Mouse (Mus musculus) MEL (cell line): Measurements from ENCODE around the gene Xrcc1. TPM values are rescaled to one million over a fixed set of nuclear protein-coding genes. Genes with fewer than 3 reads are reported as not detected.

Experiments
- DNase-seq: peaks from one replicate; pipeline ENCODE4 v3.0.0; 2011; ENCODE audit warnings: low read depth, low spot score
- H3K27ac ChIP-seq: 2 replicates; pipeline ENCODE4 v1.5.1; 2012; ENCODE audit warnings: low read depth, mild to moderate bottlenecking, control low read depth, low read length, moderate library complexity; ENCODE audit not compliant: control insufficient read depth
- H3K27me3 ChIP-seq, 2 experiments: fragments of 150-350 bp in 1 of 2; sonication (generic) in 1 of 2; 2 replicates each; pipeline ENCODE4 v1.6.1; 2012; ENCODE audit warnings: low read length in 2 of 2, mild to moderate bottlenecking in 2 of 2, improper control_type of control experiment in 1 of 2, moderate library complexity in 1 of 2; ENCODE audit not compliant: insufficient read depth in 2 of 2, control insufficient read depth in 1 of 2
- H3K36me3 ChIP-seq, 2 experiments: 2 replicates each; pipeline ENCODE4 v1.6.1; 2012 to 2014; ENCODE audit warnings: low read length in 2 of 2, improper control_type of control experiment in 1 of 2, inconsistent platforms in 1 of 2, mild to moderate bottlenecking in 1 of 2; ENCODE audit not compliant: insufficient read depth in 2 of 2, control insufficient read depth in 1 of 2
- H3K4me1 ChIP-seq, 2 experiments: fragments of 150-350 bp in 1 of 2; sonication (generic) in 1 of 2; 2 replicates each; pipeline ENCODE4 v1.6.1; 2012; ENCODE audit warnings: low read length in 2 of 2, improper control_type of control experiment in 1 of 2, mild to moderate bottlenecking in 1 of 2; ENCODE audit not compliant: insufficient read depth in 2 of 2, control insufficient read depth in 1 of 2
- H3K4me3 ChIP-seq, 2 experiments: fragments of 150-350 bp in 1 of 2; sonication (generic) in 1 of 2; 2 replicates each; pipeline ENCODE4 v1.5.1; 2012; ENCODE audit warnings: low read depth in 2 of 2, low read length in 2 of 2, mild to moderate bottlenecking in 2 of 2, moderate library complexity in 2 of 2, control low read depth in 1 of 2, improper control_type of control experiment in 1 of 2; ENCODE audit not compliant: control insufficient read depth in 1 of 2, insufficient read depth in 1 of 2
- H3K79me2 ChIP-seq: 2 replicates; pipeline ENCODE4 v1.6.1; 2012; ENCODE audit warnings: mild to moderate bottlenecking, low read length, moderate library complexity; ENCODE audit not compliant: control insufficient read depth, poor library complexity, insufficient read depth
- H3K9ac ChIP-seq: 2 replicates; pipeline ENCODE4 v1.6.1; 2012; ENCODE audit warnings: low read depth, mild to moderate bottlenecking, control low read depth, low read length, moderate library complexity; ENCODE audit not compliant: control insufficient read depth, poor library complexity, severe bottlenecking
- H3K9me3 ChIP-seq: fragments of 150-350 bp; sonication (generic); replicated peaks from 2 replicates; pipeline ENCODE4 v1.6.1; 2012; ENCODE audit warnings: mild to moderate bottlenecking, low read length, improper control_type of control experiment, moderate library complexity; ENCODE audit not compliant: insufficient read depth
- CHD2 ChIP-seq: IDR thresholded peaks from 2 replicates; pipeline ENCODE4 v1.6.1; 2011; ENCODE audit warnings: low read length, improper control_type of control experiment
- CTCF ChIP-seq, 3 experiments: IDR thresholded peaks in 2 of 3; conservative IDR thresholded peaks in 1 of 3; 2 replicates each; pipeline ENCODE4 v1.5.1; 2011 to 2012; ENCODE audit warnings: low read length in 3 of 3, low read depth in 2 of 3, mild to moderate bottlenecking in 2 of 3, improper control_type of control experiment in 1 of 3, inconsistent platforms in 1 of 3, mixed read lengths in 1 of 3, moderate library complexity in 1 of 3; ENCODE audit not compliant: control insufficient read depth in 1 of 3, insufficient read depth in 1 of 3, poor library complexity in 1 of 3, severe bottlenecking in 1 of 3
- ELF1 ChIP-seq: IDR thresholded peaks from 2 replicates; pipeline ENCODE4 v1.6.1; 2014; ENCODE audit warnings: low read depth, mild to moderate bottlenecking, inconsistent platforms, low read length, improper control_type of control experiment, moderate library complexity
- EP300 ChIP-seq, 2 experiments: IDR thresholded peaks; 2 replicates each; pipeline ENCODE4 v1.6.1; 2011; ENCODE audit warnings: improper control_type of control experiment in 2 of 2, low read length in 2 of 2, low read depth in 1 of 2, mild to moderate bottlenecking in 1 of 2
- ETS1 ChIP-seq: IDR thresholded peaks from 2 replicates; pipeline ENCODE4 v1.6.1; 2012; ENCODE audit warnings: low read depth, mild to moderate bottlenecking, inconsistent platforms, low read length, improper control_type of control experiment, moderate library complexity
- HCFC1 ChIP-seq: IDR thresholded peaks from 2 replicates; pipeline ENCODE4 v1.6.1; 2012; ENCODE audit warnings: low read depth, mild to moderate bottlenecking, inconsistent platforms, low read length, improper control_type of control experiment, moderate library complexity
- JUND ChIP-seq: IDR thresholded peaks from 2 replicates; pipeline ENCODE4 v1.6.1; 2011; ENCODE audit warnings: low read depth, mild to moderate bottlenecking, improper control_type of control experiment, low read length
- KAT2A ChIP-seq: conservative IDR thresholded peaks from 2 replicates; pipeline ENCODE4 v1.6.1; 2012; ENCODE audit warnings: low read depth, low read length, improper control_type of control experiment, inconsistent platforms
- MAFK ChIP-seq: IDR thresholded peaks from 2 replicates; pipeline ENCODE4 v1.6.1; 2011; ENCODE audit warnings: low read depth, mild to moderate bottlenecking, low read length, improper control_type of control experiment, borderline replicate concordance
- MAX ChIP-seq: IDR thresholded peaks from 2 replicates; pipeline ENCODE4 v1.6.1; 2011; ENCODE audit warnings: low read length, improper control_type of control experiment
- MAZ ChIP-seq: IDR thresholded peaks from 2 replicates; pipeline ENCODE4 v1.6.1; 2012; ENCODE audit warnings: low read depth, mild to moderate bottlenecking, inconsistent platforms, low read length, improper control_type of control experiment
- MYB ChIP-seq: IDR thresholded peaks from 2 replicates; pipeline ENCODE4 v1.6.1; 2011; ENCODE audit warnings: mild to moderate bottlenecking, low read depth, low read length, improper control_type of control experiment
- MYC ChIP-seq: IDR thresholded peaks from 2 replicates; pipeline ENCODE4 v1.6.1; 2011; ENCODE audit warnings: low read depth, mild to moderate bottlenecking, low read length, improper control_type of control experiment, moderate library complexity
- NELFE ChIP-seq: IDR thresholded peaks from 2 replicates; pipeline ENCODE4 v1.6.1; 2011; ENCODE audit warnings: low read depth, low read length, improper control_type of control experiment
- POLR2A ChIP-seq, 2 experiments: IDR thresholded peaks; 2 replicates each; pipeline ENCODE4 v1.6.1; 2011 to 2012; ENCODE audit warnings: low read length in 2 of 2, mild to moderate bottlenecking in 2 of 2, control low read depth in 1 of 2, improper control_type of control experiment in 1 of 2, low read depth in 1 of 2, moderate library complexity in 1 of 2; ENCODE audit not compliant: control insufficient read depth in 1 of 2, insufficient read depth in 1 of 2, poor library complexity in 1 of 2
- POLR2AphosphoS5 ChIP-seq: IDR thresholded peaks from 2 replicates; pipeline ENCODE4 v1.6.1; 2012; ENCODE audit warnings: low read depth, borderline replicate concordance, mild to moderate bottlenecking, inconsistent platforms, low read length, moderate library complexity, mixed read lengths
- RAD21 ChIP-seq: IDR thresholded peaks from 2 replicates; pipeline ENCODE4 v1.6.1; 2011; ENCODE audit warnings: mild to moderate bottlenecking, low read depth, low read length, improper control_type of control experiment
- RCOR1 ChIP-seq: IDR thresholded peaks from 2 replicates; pipeline ENCODE4 v1.6.1; 2012; ENCODE audit warnings: low read depth, mild to moderate bottlenecking, inconsistent platforms, low read length, improper control_type of control experiment
- SMC3 ChIP-seq: IDR thresholded peaks from 2 replicates; pipeline ENCODE4 v1.6.1; 2011; ENCODE audit warnings: low read depth, low read length, improper control_type of control experiment
- TBP ChIP-seq: IDR thresholded peaks from 2 replicates; pipeline ENCODE4 v1.8.0; 2011; ENCODE audit warnings: low read depth, low read length, improper control_type of control experiment
- TCF12 ChIP-seq: IDR thresholded peaks from 2 replicates; pipeline ENCODE4 v1.6.1; 2014; ENCODE audit warnings: low read depth, mild to moderate bottlenecking, inconsistent platforms, low read length, improper control_type of control experiment, moderate library complexity
- UBTF ChIP-seq: IDR thresholded peaks from 2 replicates; pipeline ENCODE4 v1.6.1; 2012; ENCODE audit warnings: low read depth, mild to moderate bottlenecking, inconsistent platforms, low read length, improper control_type of control experiment, moderate library complexity, borderline replicate concordance; ENCODE audit not compliant: insufficient read depth
- USF2 ChIP-seq, 2 experiments: IDR thresholded peaks; 2 replicates each; pipeline ENCODE4 v1.6.1; 2011 to 2012; ENCODE audit warnings: improper control_type of control experiment in 2 of 2, low read length in 2 of 2, borderline replicate concordance in 1 of 2, inconsistent platforms in 1 of 2, low read depth in 1 of 2, mild to moderate bottlenecking in 1 of 2; ENCODE audit not compliant: insufficient read depth in 1 of 2
- ZC3H11A ChIP-seq: IDR thresholded peaks from 2 replicates; pipeline ENCODE4 v1.6.1; 2012; ENCODE audit warnings: low read depth, mild to moderate bottlenecking, inconsistent platforms, low read length, improper control_type of control experiment
- ZKSCAN1 ChIP-seq: IDR thresholded peaks from 2 replicates; pipeline ENCODE4 v1.6.1; 2012; ENCODE audit warnings: low read depth, mild to moderate bottlenecking, inconsistent platforms, low read length, improper control_type of control experiment, moderate library complexity
- ZMIZ1 ChIP-seq: IDR thresholded peaks from 2 replicates; pipeline ENCODE4 v1.6.1; 2012; ENCODE audit warnings: low read depth, mild to moderate bottlenecking, inconsistent platforms, low read length, improper control_type of control experiment, moderate library complexity
- ZNF384 ChIP-seq: IDR thresholded peaks from 2 replicates; pipeline ENCODE4 v1.6.1; 2012; ENCODE audit warnings: low read depth, mild to moderate bottlenecking, inconsistent platforms, low read length, improper control_type of control experiment
- polyA plus RNA-seq, 2 experiments: library from polyadenylated mRNA; stranded (reverse) in 1 of 2; unstranded in 1 of 2; fragments of >175 nt in 1 of 2; fragments of >200 nt in 1 of 2; gene quantifications; 2 replicates each; pipeline versions ENCODE4 v1.2.1 to v1.2.4; 2012; ENCODE audit warnings: low replicate concordance in 2 of 2, low read depth in 1 of 2; ENCODE audit not compliant: insufficient read length in 2 of 2, insufficient read depth in 1 of 2, missing spikeins in 1 of 2
- total RNA-seq: library from RNA; depleted of rRNA; stranded (reverse); fragments of 300-350 nt; gene quantifications from 2 replicates; pipeline ENCODE4 v1.2.3, GENCODE M21; 2012

The Xrcc1 gene
- total and polyA plus RNA-seq, 3 experiments = 97.4 to 574 (median 101) TPM

DNA sequence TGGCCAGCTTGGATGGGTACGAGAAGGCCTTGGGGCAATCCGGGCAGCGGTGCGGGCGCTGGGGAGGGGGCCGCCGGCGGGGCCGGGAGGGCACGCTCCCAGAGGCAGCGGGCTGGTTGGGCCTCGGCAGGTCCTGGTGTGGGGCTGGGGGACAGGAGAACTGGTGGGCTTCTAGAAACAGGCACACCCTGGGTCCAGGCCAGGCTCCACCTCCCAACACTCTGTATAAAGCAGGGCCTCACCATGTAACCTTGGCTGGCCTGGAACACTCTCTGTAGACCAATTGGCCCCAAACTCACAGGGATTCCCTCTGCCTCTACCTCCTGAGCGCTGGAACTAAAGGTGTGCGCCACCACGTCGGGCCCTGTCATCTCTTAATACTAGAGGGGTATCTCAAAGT, 39.9 kb downstream of the Xrcc1 start:
- Histone ChIP-seq H3K36me3 (no peaks in the 10 kb centered on the region), H3K27me3 (no peaks in the 10 kb centered on the region), H3K79me2 (no peaks in the 10 kb centered on the region), H3K4me1 (no peaks in the 10 kb centered on the region), H3K9ac (no peak overlapping the region), H3K4me3 (no peak overlapping the region), H3K9me3 (no peaks in the 10 kb centered on the region), H3K27ac (no peak overlapping the region)
- no peak for TF ChIP-seq POLR2A (IDR thresholded peaks at IDR 0.05; ENCODE audit: control insufficient read depth in 1 of 2, insufficient read depth in 1 of 2, low read depth in 1 of 2, low read length in 2 of 2, poor library complexity in 1 of 2)
- TF ChIP-seq RAD21 = no peak
- TF ChIP-seq SMC3 = no peak
- no peak for TF ChIP-seq NELFE
- TF ChIP-seq ZKSCAN1 = no peak
- TF ChIP-seq RCOR1 = no peak
- TF ChIP-seq MAZ = no peak
- no peak for TF ChIP-seq CTCF (IDR thresholded peaks at IDR 0.05 in 2 of 3, conservative IDR thresholded peaks at IDR 0.05 in 1 of 3; ENCODE audit: control insufficient read depth in 1 of 3, insufficient read depth in 1 of 3, low read depth in 2 of 3, low read length in 3 of 3, poor library complexity in 1 of 3, severe bottlenecking in 1 of 3)
- no peak for TF ChIP-seq MAX
- TF ChIP-seq TCF12 = no peak
- no peak for TF ChIP-seq CHD2
- TF ChIP-seq POLR2AphosphoS5 = no peak
- TF ChIP-seq USF2 (IDR thresholded peaks at IDR 0.05; ENCODE audit: borderline replicate concordance in 1 of 2, insufficient read depth in 1 of 2, low read depth in 1 of 2, low read length in 2 of 2) = no peak
- no peak for TF ChIP-seq ZMIZ1
- TF ChIP-seq JUND = no peak
- TF ChIP-seq MYC = no peak
- no peak for TF ChIP-seq ETS1
- no peak for TF ChIP-seq ELF1
- DNase-seq = no peak

GRCm38 (mm10) chr7:24586828-24587227, 40.7 kb downstream of the Xrcc1 start:
- Histone ChIP-seq H3K9me3 (no peaks in the 10 kb centered on the region), H3K4me3 (no peak overlapping the region), H3K36me3 (peaks cover 0 to 1% of the 10 kb centered on the region in 2 experiments; a peak in 1 of 4 replicates)
- TF ChIP-seq ELF1 (no peak), ZKSCAN1 (no peak), HCFC1 (no peak), ZNF384 (no peak), JUND (no peak), MAFK (no peak), SMC3 (no peak), KAT2A (no peak), CHD2 (no peak), MAZ (no peak), TBP (no peak), MAX (no peak), MYB (no peak), ZC3H11A (no peak), EP300 (IDR thresholded peaks at IDR 0.05; ENCODE audit: low read depth in 1 of 2, low read length in 2 of 2) (no peak), UBTF (no peak)
- TF ChIP-seq, all 39 proteins: peak for 0
- Histone ChIP-seq H3K79me2 (no peaks in the 10 kb centered on the region), H3K27ac (no peak overlapping the region), H3K9ac (no peak overlapping the region), H3K27me3 (no peaks in the 10 kb centered on the region), H3K4me1 (peaks cover 0 to 4% of the 10 kb centered on the region in 2 experiments; a peak in 2 of 4 replicates)
- DNase-seq = no peak
